Mouse (Mus musculus) cerebellum, adult 2 months (tissue): ENCODE measurements around the gene Gm14226.

Experiments used
- CTCF ChIP-seq: fragments of 200-500 bp; IDR thresholded peaks from 2 replicates; pipeline ENCODE4 v1.5.1; 2011; ENCODE audit warnings: low read depth, mild to moderate bottlenecking, control low read depth, low read length, moderate library complexity, borderline replicate concordance; ENCODE audit not compliant: insufficient read depth
- POLR2A ChIP-seq: fragments of 200-500 bp; IDR thresholded peaks from 2 replicates; pipeline ENCODE4 v1.6.1; 2011; ENCODE audit warnings: low read length, control low read depth, borderline replicate concordance; ENCODE audit not compliant: insufficient read depth

- TF ChIP-seq CTCF (no peak), POLR2A (no peak)
Measured at GRCm38 (mm10) chr2:155011086-155011656, 6.9 kb upstream of the Gm14226 start.
